Mouse (Mus musculus): ENCODE measurements around the gene Irgc1. TPM values are rescaled to one million over a fixed set of nuclear protein-coding genes. Genes with fewer than 3 reads are reported as not detected.

The Irgc1 gene
- polyA plus RNA-seq, 2 experiments = not detected

- TF ChIP-seq EP300 (IDR thresholded peaks at IDR 0.05; ENCODE audit: low read depth) (no peak), CTCF (IDR thresholded peaks at IDR 0.05; ENCODE audit: low read depth) (no peak)
- DNase-seq (ENCODE audit: low read depth in 3 of 3, low spot score in 3 of 3) = peak in 2 of 3 experiments; percentile 39
- Histone ChIP-seq H3K27ac (no peak within 1 kb of the TSS), H3K27me3 (ENCODE audit: control insufficient read depth, insufficient read depth, low read length) (peaks cover 38% of the 10 kb centered on the region), H3K9ac (replicated peaks) (no peak within 1 kb of the TSS; the same call in 1 of the 2 replicates), H3K36me3 (replicated peaks; ENCODE audit: control insufficient read depth, insufficient read depth, low read depth) (no peaks in the 10 kb centered on the region), H3K4me2 (ENCODE audit: low read depth) (peak within 1 kb of the TSS; percentile 58), H3K9me3 (ENCODE audit: control insufficient read depth, low read length) (no peaks in the 10 kb centered on the region; the same call in 1 of the 2 replicates), H3K4me1 (replicated peaks; ENCODE audit: control insufficient read depth in 2 of 2, insufficient read depth in 2 of 2, low read length in 1 of 2) (peaks cover 0 to 2% of the 10 kb centered on the region in 2 experiments; a peak in 1 of 4 replicates), H3K4me3 (ENCODE audit: insufficient read depth in 1 of 2, low read depth in 2 of 2, low read length in 2 of 2) (peak within 1 kb of the TSS; percentile 41 to 54)
- peak; percentile 70 for ATAC-seq (ENCODE audit: insufficient read depth)
- under 1% methylated on average over 75 of the region's 83 CpGs for WGBS (ENCODE audit: insufficient replicate concordance)
Observed at GRCm38 (mm10) chr7:24481474-24482207, 29.5 kb upstream of the Irgc1 start, which contains the start of gene Cadm4. Gene Cadm4, plus strand, starts transcription at chr7:24482023.

- H3K36me3 ChIP-seq (replicated peaks; ENCODE audit: control insufficient read depth, insufficient read depth, low read depth) = no peaks in the 10 kb centered on the region
- no peak for TF ChIP-seq EP300 (IDR thresholded peaks at IDR 0.05; ENCODE audit: low read depth)
- TF ChIP-seq CTCF (IDR thresholded peaks at IDR 0.05; ENCODE audit: low read depth) = no peak
- H3K4me2 ChIP-seq (ENCODE audit: low read depth) = peak overlapping the region; percentile 58
- no peak overlapping the region for H3K9ac ChIP-seq (replicated peaks)
- no peak overlapping the region for H3K27ac ChIP-seq
- WGBS (ENCODE audit: insufficient replicate concordance) = 8% methylated on average over 14 of the region's 14 CpGs
- no peak for DNase-seq (ENCODE audit: low read depth in 3 of 3, low spot score in 3 of 3)
- peaks cover 0 to 2% of the 10 kb centered on the region in 2 experiments; a peak in 1 of 4 replicates for H3K4me1 ChIP-seq (replicated peaks; ENCODE audit: control insufficient read depth in 2 of 2, insufficient read depth in 2 of 2, low read length in 1 of 2)
- H3K4me3 ChIP-seq (ENCODE audit: insufficient read depth in 1 of 2, low read depth in 2 of 2, low read length in 2 of 2) = no peak overlapping the region
- no peak for ATAC-seq (ENCODE audit: insufficient read depth)
- H3K27me3 ChIP-seq (ENCODE audit: control insufficient read depth, insufficient read depth, low read length) = peaks cover 38% of the 10 kb centered on the region
- no peaks in the 10 kb centered on the region; the same call in 1 of the 2 replicates for H3K9me3 ChIP-seq (ENCODE audit: control insufficient read depth, low read length)
Observed at GRCm38 (mm10) chr7:24480986-24481473, 28.9 kb upstream of the Irgc1 start.

- DNase-seq (ENCODE audit: low read depth in 3 of 3, low spot score in 3 of 3) = no peak
Observed at GRCm38 (mm10) chr7:24480121-24480941, 28.2 kb upstream of the Irgc1 start.

GRCm38 (mm10) chr7:24479685-24480084 is 27.6 kb upstream of the Irgc1 start:
- Histone ChIP-seq H3K4me1 (replicated peaks; ENCODE audit: control insufficient read depth in 2 of 2, insufficient read depth in 2 of 2, low read length in 1 of 2) (peaks cover 0 to 2% of the 10 kb centered on the region in 2 experiments; a peak in 1 of 4 replicates), H3K36me3 (replicated peaks; ENCODE audit: control insufficient read depth, insufficient read depth, low read depth) (no peaks in the 10 kb centered on the region), H3K4me2 (ENCODE audit: low read depth) (no peak overlapping the region), H3K27ac (no peak overlapping the region), H3K9ac (replicated peaks) (no peak overlapping the region), H3K4me3 (ENCODE audit: insufficient read depth in 1 of 2, low read depth in 2 of 2, low read length in 2 of 2) (no peak overlapping the region), H3K9me3 (ENCODE audit: control insufficient read depth, low read length) (no peaks in the 10 kb centered on the region; the same call in 1 of the 2 replicates), H3K27me3 (ENCODE audit: control insufficient read depth, insufficient read depth, low read length) (peaks cover 38% of the 10 kb centered on the region)
- WGBS (ENCODE audit: insufficient replicate concordance) = 63% methylated on average over 2 of the region's 2 CpGs
- DNase-seq (ENCODE audit: low read depth in 3 of 3, low spot score in 3 of 3) (no peak), ATAC-seq (ENCODE audit: insufficient read depth) (no peak)
- TF ChIP-seq EP300 (IDR thresholded peaks at IDR 0.05; ENCODE audit: low read depth) (no peak), CTCF (IDR thresholded peaks at IDR 0.05; ENCODE audit: low read depth) (no peak)

More at GRCm38 (mm10) chr7:24480121-24480941, 28.2 kb upstream of the Irgc1 start:
- H3K36me3 ChIP-seq (replicated peaks; ENCODE audit: control insufficient read depth, insufficient read depth, low read depth) = no peaks in the 10 kb centered on the region
- no peaks in the 10 kb centered on the region; the same call in 1 of the 2 replicates for H3K9me3 ChIP-seq (ENCODE audit: control insufficient read depth, low read length)
- no peak overlapping the region for H3K4me3 ChIP-seq (ENCODE audit: insufficient read depth in 1 of 2, low read depth in 2 of 2, low read length in 2 of 2)
- H3K4me1 ChIP-seq (replicated peaks; ENCODE audit: control insufficient read depth in 2 of 2, insufficient read depth in 2 of 2, low read length in 1 of 2) = peaks cover 0 to 2% of the 10 kb centered on the region in 2 experiments; a peak in 1 of 4 replicates
- 58% methylated on average over 18 of the region's 18 CpGs for WGBS (ENCODE audit: insufficient replicate concordance)
- no peak overlapping the region for H3K4me2 ChIP-seq (ENCODE audit: low read depth)
- no peak overlapping the region for H3K27ac ChIP-seq
- ATAC-seq (ENCODE audit: insufficient read depth) = no peak
- no peak for TF ChIP-seq EP300 (IDR thresholded peaks at IDR 0.05; ENCODE audit: low read depth)
- no peak for TF ChIP-seq CTCF (IDR thresholded peaks at IDR 0.05; ENCODE audit: low read depth)
- peaks cover 38% of the 10 kb centered on the region for H3K27me3 ChIP-seq (ENCODE audit: control insufficient read depth, insufficient read depth, low read length)
- H3K9ac ChIP-seq (replicated peaks) = no peak overlapping the region

Data from liver, embryonic 14.5 days (tissue).